Mouse (Mus musculus): ENCODE measurements around the gene Grik2. TPM values are rescaled to one million over a fixed set of nuclear protein-coding genes. Genes with fewer than 3 reads are reported as not detected.

Gene Grik2
- polyA plus RNA-seq, 1 experiment from 2014 or later = 0.05 TPM

DNA sequence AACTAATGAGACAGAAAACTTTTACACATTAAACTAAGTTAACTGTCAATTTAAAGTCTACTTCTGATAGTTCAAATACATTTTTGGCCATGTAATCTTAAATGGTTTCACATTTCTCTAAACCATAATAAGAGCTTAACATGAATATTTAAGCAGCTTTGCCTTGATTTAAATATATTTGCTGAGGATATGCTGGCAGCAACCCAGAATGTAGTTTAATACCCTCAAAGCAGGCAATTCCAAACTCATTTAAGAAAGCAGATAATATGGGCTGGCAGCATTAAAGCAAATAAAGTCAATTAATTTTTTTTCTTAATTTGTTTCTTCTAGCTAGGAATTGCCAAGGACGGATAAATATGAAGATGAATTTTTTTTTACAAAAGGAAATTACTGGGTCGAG is 56.7 kb downstream of the Grik2 start:
- Histone ChIP-seq H3K4me1 (ENCODE audit: control insufficient read depth, low read depth, low read length) (no peaks in the 10 kb centered on the region), H3K9me3 (replicated peaks; ENCODE audit: control insufficient read depth, low read length) (no peaks in the 10 kb centered on the region), H3K9ac (ENCODE audit: low read depth, low read length) (no peak overlapping the region), H3K4me2 (ENCODE audit: low read depth, low read length) (no peak overlapping the region), H3K4me3 (ENCODE audit: low read depth, low read length) (no peak overlapping the region), H3K27ac (ENCODE audit: low read length) (no peak overlapping the region), H3K27me3 (ENCODE audit: control insufficient read depth, insufficient read depth, low read depth, low read length) (no peaks in the 10 kb centered on the region), H3K36me3 (ENCODE audit: control insufficient read depth, insufficient read depth) (no peaks in the 10 kb centered on the region)
- no peak for ATAC-seq (ENCODE audit: low read depth)
- WGBS (ENCODE audit: insufficient replicate concordance) = 68% methylated on average over 2 of the region's 2 CpGs

DNA sequence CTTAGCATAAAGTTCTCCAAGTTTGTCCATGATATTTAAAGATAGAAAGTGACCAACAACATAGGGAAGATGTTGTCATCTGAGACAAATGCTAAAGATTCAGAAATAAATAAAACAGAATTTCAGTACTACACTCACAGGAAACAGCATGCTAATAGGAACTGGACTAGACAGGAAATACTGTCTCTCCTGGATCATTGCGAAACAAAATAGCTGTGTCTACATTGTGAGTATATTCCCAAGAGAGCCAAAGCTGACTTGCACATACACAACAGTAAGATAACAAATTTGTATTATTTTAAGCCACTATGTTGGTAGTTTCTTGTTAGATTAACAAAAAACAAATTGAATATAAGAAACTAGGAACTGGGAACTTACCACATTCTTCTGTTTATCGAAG is 64.9 kb downstream of the Grik2 start:
- 55% methylated on average over 2 of the region's 2 CpGs for WGBS (ENCODE audit: insufficient replicate concordance)
- ATAC-seq (ENCODE audit: low read depth) = no peak

DNA sequence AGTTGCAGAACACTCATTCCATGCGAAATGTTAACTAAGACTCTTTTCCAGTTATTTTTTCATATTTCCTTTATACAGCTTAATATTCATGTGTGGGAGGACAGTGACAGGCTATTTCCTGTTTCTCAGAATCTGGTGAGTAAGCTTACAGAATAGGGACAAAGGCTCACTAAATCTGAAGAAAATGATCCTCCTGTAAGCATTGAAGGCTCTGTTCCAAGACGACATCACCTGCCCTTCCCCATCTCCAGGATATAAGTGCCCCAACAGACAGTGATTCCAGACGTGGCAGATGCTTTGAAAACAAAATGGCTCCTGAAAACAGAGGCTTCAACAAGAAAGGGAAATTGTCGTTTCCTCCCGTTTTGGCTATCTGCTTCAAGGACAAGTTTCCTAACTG is 71.7 kb downstream of the Grik2 start:
- Histone ChIP-seq H3K4me3 (ENCODE audit: low read depth, low read length) (no peak overlapping the region), H3K4me2 (ENCODE audit: low read depth, low read length) (no peak overlapping the region), H3K27me3 (ENCODE audit: control insufficient read depth, insufficient read depth, low read depth, low read length) (no peaks in the 10 kb centered on the region), H3K9me3 (replicated peaks; ENCODE audit: control insufficient read depth, low read length) (no peaks in the 10 kb centered on the region), H3K36me3 (ENCODE audit: control insufficient read depth, insufficient read depth) (no peaks in the 10 kb centered on the region), H3K9ac (ENCODE audit: low read depth, low read length) (no peak overlapping the region), H3K4me1 (ENCODE audit: control insufficient read depth, low read depth, low read length) (no peaks in the 10 kb centered on the region), H3K27ac (ENCODE audit: low read length) (no peak overlapping the region)
- no peak for ATAC-seq (ENCODE audit: low read depth)
- WGBS (ENCODE audit: insufficient replicate concordance) = 40% methylated on average over 5 of the region's 5 CpGs

More for the DNA sequence above, 64.9 kb downstream of the Grik2 start:
- no peak overlapping the region for H3K4me3 ChIP-seq (ENCODE audit: low read depth, low read length)
- no peak overlapping the region for H3K27ac ChIP-seq (ENCODE audit: low read length)
- H3K27me3 ChIP-seq (ENCODE audit: control insufficient read depth, insufficient read depth, low read depth, low read length) = no peaks in the 10 kb centered on the region
- no peaks in the 10 kb centered on the region for H3K36me3 ChIP-seq (ENCODE audit: control insufficient read depth, insufficient read depth)
- H3K4me2 ChIP-seq (ENCODE audit: low read depth, low read length) = no peak overlapping the region
- no peaks in the 10 kb centered on the region for H3K4me1 ChIP-seq (ENCODE audit: control insufficient read depth, low read depth, low read length)
- no peaks in the 10 kb centered on the region for H3K9me3 ChIP-seq (replicated peaks; ENCODE audit: control insufficient read depth, low read length)
- no peak overlapping the region for H3K9ac ChIP-seq (ENCODE audit: low read depth, low read length)

DNA sequence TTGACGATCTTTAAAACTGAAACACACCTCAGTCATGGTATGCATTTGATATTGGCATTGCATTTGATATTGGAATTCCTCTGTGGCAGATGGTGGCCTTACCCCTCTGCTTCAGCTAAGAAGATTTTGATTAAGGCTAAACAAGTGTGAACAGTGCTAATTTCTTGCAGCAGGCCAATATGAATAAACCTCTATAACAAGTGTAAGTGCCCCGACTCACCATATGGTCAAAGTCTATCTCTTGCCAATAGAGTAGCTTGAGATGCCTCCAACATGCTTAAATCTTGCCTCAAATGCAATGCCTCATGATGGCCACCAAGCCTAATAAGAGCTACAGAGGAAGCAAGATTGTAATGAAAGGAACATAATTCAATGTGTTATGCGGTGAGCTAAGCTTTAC is 78.8 kb downstream of the Grik2 start:
- no peak for ATAC-seq (ENCODE audit: low read depth)
- H3K36me3 ChIP-seq (ENCODE audit: control insufficient read depth, insufficient read depth) = no peaks in the 10 kb centered on the region

DNA sequence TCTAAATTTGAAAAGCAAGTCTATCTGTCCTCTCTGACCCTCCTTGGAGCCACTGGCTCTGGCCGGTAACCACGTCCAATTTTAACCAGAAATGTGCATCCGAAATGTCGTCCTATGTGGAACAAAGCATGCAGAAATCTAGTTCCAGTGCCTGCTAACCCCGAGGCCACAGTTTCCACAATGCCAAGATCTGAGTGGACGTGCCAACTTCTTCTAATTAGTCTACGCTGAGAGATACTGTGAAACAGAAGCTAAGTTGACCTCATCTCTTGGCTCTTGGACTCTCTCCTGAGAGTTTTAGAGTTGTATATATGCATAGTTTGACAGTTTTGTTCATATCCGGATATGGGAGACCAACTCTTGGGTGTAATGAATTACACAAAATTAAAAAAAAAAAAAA is 84.1 kb downstream of the Grik2 start:
- H3K4me1 ChIP-seq (ENCODE audit: control insufficient read depth, low read depth, low read length) = no peaks in the 10 kb centered on the region
- no peak overlapping the region for H3K27ac ChIP-seq (ENCODE audit: low read length)
- H3K9ac ChIP-seq (ENCODE audit: low read depth, low read length) = no peak overlapping the region
- no peaks in the 10 kb centered on the region for H3K36me3 ChIP-seq (ENCODE audit: control insufficient read depth, insufficient read depth)
- H3K27me3 ChIP-seq (ENCODE audit: control insufficient read depth, insufficient read depth, low read depth, low read length) = no peaks in the 10 kb centered on the region
- H3K4me3 ChIP-seq (ENCODE audit: low read depth, low read length) = no peak overlapping the region
- WGBS (ENCODE audit: insufficient replicate concordance) = 68% methylated on average over 8 of the region's 8 CpGs
- no peak overlapping the region for H3K4me2 ChIP-seq (ENCODE audit: low read depth, low read length)
- H3K9me3 ChIP-seq (replicated peaks; ENCODE audit: control insufficient read depth, low read length) = no peaks in the 10 kb centered on the region
- ATAC-seq (ENCODE audit: low read depth) = no peak

More for the DNA sequence above, 78.8 kb downstream of the Grik2 start:
- H3K27ac ChIP-seq (ENCODE audit: low read length) = no peak overlapping the region
- H3K9ac ChIP-seq (ENCODE audit: low read depth, low read length) = no peak overlapping the region
- WGBS (ENCODE audit: insufficient replicate concordance) = 63% methylated on average over 3 of the region's 3 CpGs
- no peak overlapping the region for H3K4me2 ChIP-seq (ENCODE audit: low read depth, low read length)
- no peaks in the 10 kb centered on the region for H3K9me3 ChIP-seq (replicated peaks; ENCODE audit: control insufficient read depth, low read length)
- H3K4me3 ChIP-seq (ENCODE audit: low read depth, low read length) = no peak overlapping the region
- no peaks in the 10 kb centered on the region for H3K27me3 ChIP-seq (ENCODE audit: control insufficient read depth, insufficient read depth, low read depth, low read length)
- no peaks in the 10 kb centered on the region for H3K4me1 ChIP-seq (ENCODE audit: control insufficient read depth, low read depth, low read length)

DNA sequence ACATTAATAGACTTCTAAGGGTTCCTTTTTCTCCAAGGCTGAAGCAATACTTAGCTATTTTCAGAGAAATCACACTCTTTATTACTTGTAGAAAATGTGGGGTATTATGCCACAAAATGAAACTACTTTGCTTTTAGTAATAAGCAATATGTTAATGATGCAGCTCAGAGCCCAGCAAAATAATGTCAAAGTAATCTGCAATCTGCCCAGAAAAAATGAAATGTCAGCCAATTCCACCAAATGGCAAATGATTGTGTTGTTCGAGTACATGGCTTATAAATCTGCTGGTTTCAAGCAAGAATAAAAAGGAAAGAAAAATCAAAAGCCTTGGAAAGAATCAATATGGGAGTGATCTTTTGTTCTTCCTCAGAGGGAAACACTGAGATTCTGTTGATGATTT is 136.2 kb downstream of the Grik2 start:
- Histone ChIP-seq H3K4me1 (ENCODE audit: control insufficient read depth, low read depth, low read length) (no peaks in the 10 kb centered on the region), H3K36me3 (ENCODE audit: control insufficient read depth, insufficient read depth) (no peaks in the 10 kb centered on the region), H3K27ac (ENCODE audit: low read length) (no peak overlapping the region), H3K27me3 (ENCODE audit: control insufficient read depth, insufficient read depth, low read depth, low read length) (no peaks in the 10 kb centered on the region), H3K4me2 (ENCODE audit: low read depth, low read length) (no peak overlapping the region), H3K9ac (ENCODE audit: low read depth, low read length) (no peak overlapping the region), H3K4me3 (ENCODE audit: low read depth, low read length) (no peak overlapping the region), H3K9me3 (replicated peaks; ENCODE audit: control insufficient read depth, low read length) (no peaks in the 10 kb centered on the region)
- 53% methylated on average over 1 of the region's 1 CpGs for WGBS (ENCODE audit: insufficient replicate concordance)
- ATAC-seq (ENCODE audit: low read depth) = no peak

DNA sequence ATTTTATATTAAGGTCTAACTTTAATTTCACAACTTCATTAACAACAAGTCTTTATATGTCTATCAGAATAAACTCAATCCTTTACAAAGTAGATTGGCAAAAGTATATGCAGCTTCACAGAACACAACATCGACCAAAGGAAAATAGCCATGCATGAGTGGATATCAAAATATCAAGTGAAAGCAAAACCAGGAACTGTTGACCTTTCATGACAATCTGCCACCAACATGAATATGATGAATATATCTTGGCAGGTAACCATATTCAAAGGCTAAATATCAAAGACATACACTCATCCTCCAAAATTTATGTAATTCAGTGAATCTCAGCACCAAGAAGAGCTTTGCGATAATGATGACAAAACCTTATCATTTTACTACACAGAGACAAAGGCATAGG is 141.4 kb downstream of the Grik2 start:
- Histone ChIP-seq H3K4me1 (ENCODE audit: control insufficient read depth, low read depth, low read length) (no peaks in the 10 kb centered on the region), H3K36me3 (ENCODE audit: control insufficient read depth, insufficient read depth) (no peaks in the 10 kb centered on the region), H3K9ac (ENCODE audit: low read depth, low read length) (no peak overlapping the region), H3K27ac (ENCODE audit: low read length) (no peak overlapping the region), H3K4me3 (ENCODE audit: low read depth, low read length) (no peak overlapping the region), H3K9me3 (replicated peaks; ENCODE audit: control insufficient read depth, low read length) (no peaks in the 10 kb centered on the region), H3K27me3 (ENCODE audit: control insufficient read depth, insufficient read depth, low read depth, low read length) (no peaks in the 10 kb centered on the region), H3K4me2 (ENCODE audit: low read depth, low read length) (no peak overlapping the region)
- WGBS (ENCODE audit: insufficient replicate concordance) = 72% methylated on average over 2 of the region's 2 CpGs
- no peak for ATAC-seq (ENCODE audit: low read depth)

DNA sequence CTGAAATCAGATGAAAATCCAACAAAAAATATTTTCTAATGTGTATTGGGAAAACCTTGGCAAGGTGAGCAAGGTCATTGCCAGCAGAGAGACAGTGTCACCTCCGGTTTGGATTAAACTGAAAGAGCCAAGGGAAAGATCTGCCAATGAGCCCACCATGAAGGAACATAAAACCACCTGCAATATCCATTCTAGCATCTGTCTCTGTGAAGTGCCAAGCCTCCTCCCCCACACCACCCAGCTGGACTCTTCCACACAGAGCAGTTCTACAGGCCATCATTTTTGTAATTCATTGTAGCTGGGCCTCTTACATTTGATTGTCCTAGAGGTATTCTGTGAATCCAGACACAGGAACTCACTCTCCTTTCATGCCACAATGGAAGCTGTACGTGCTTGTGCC is 148.7 kb downstream of the Grik2 start:
- Histone ChIP-seq H3K36me3 (ENCODE audit: control insufficient read depth, insufficient read depth) (no peaks in the 10 kb centered on the region), H3K9ac (ENCODE audit: low read depth, low read length) (no peak overlapping the region), H3K4me1 (ENCODE audit: control insufficient read depth, low read depth, low read length) (no peaks in the 10 kb centered on the region), H3K9me3 (replicated peaks; ENCODE audit: control insufficient read depth, low read length) (no peaks in the 10 kb centered on the region), H3K4me3 (ENCODE audit: low read depth, low read length) (no peak overlapping the region), H3K4me2 (ENCODE audit: low read depth, low read length) (no peak overlapping the region), H3K27me3 (ENCODE audit: control insufficient read depth, insufficient read depth, low read depth, low read length) (no peaks in the 10 kb centered on the region), H3K27ac (ENCODE audit: low read length) (no peak overlapping the region)
- ATAC-seq (ENCODE audit: low read depth) = no peak
- 59% methylated on average over 2 of the region's 2 CpGs for WGBS (ENCODE audit: insufficient replicate concordance)

DNA sequence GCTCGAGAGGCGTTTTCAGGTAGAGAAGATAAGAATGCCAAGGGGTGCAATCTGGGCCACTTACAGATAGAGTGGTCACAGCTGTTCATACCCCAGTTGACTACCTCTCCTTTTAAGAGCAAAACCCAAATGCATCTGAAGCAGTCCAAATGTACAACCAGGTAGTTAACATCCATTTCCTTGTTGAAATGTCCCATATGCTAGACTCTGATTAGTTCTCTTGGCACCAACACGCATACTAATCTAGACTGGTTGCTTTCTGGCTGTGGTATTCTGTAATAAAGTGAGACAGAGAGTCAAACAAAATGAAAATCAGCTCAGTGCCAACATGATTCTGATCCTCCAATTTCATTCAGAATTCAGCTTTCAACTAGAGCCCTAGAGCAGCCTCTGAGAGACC is 164.6 kb downstream of the Grik2 start:
- Histone ChIP-seq H3K27ac (ENCODE audit: low read length) (no peak overlapping the region), H3K4me3 (ENCODE audit: low read depth, low read length) (no peak overlapping the region), H3K27me3 (ENCODE audit: control insufficient read depth, insufficient read depth, low read depth, low read length) (no peaks in the 10 kb centered on the region), H3K9ac (ENCODE audit: low read depth, low read length) (no peak overlapping the region), H3K36me3 (ENCODE audit: control insufficient read depth, insufficient read depth) (no peaks in the 10 kb centered on the region), H3K4me1 (ENCODE audit: control insufficient read depth, low read depth, low read length) (no peaks in the 10 kb centered on the region), H3K9me3 (replicated peaks; ENCODE audit: control insufficient read depth, low read length) (no peaks in the 10 kb centered on the region), H3K4me2 (ENCODE audit: low read depth, low read length) (no peak overlapping the region)
- WGBS (ENCODE audit: insufficient replicate concordance) = 65% methylated on average over 3 of the region's 3 CpGs
- ATAC-seq (ENCODE audit: low read depth) = no peak

DNA sequence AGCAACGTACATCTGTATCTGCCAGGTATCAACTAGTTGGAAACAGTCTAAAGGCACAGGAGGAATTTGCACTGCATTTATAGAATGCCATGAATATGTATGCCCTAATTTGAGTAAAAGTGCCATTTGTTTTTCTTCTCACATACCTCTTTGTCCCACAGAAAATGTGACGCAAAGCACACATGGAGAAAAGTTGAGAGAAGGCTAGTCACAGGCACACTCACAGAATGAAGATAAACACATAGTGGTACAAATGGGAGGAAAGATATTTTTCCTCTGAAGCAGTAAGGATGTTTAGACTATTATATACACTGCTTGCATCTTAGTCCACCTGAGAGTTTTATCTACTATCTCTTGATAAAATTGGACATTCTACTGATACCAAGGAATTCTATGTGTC is 190.9 kb downstream of the Grik2 start:
- H3K27me3 ChIP-seq (ENCODE audit: control insufficient read depth, insufficient read depth, low read depth, low read length) = no peaks in the 10 kb centered on the region
- H3K36me3 ChIP-seq (ENCODE audit: control insufficient read depth, insufficient read depth) = no peaks in the 10 kb centered on the region
- ATAC-seq (ENCODE audit: low read depth) = no peak
- H3K9me3 ChIP-seq (replicated peaks; ENCODE audit: control insufficient read depth, low read length) = no peaks in the 10 kb centered on the region
- H3K4me1 ChIP-seq (ENCODE audit: control insufficient read depth, low read depth, low read length) = no peaks in the 10 kb centered on the region
- WGBS (ENCODE audit: insufficient replicate concordance) = 59% methylated on average over 2 of the region's 2 CpGs
- no peak overlapping the region for H3K9ac ChIP-seq (ENCODE audit: low read depth, low read length)
- H3K4me3 ChIP-seq (ENCODE audit: low read depth, low read length) = no peak overlapping the region
- no peak overlapping the region for H3K4me2 ChIP-seq (ENCODE audit: low read depth, low read length)
- no peak overlapping the region for H3K27ac ChIP-seq (ENCODE audit: low read length)

Measured in liver, embryonic 16.5 days (tissue).